Mouse (Mus musculus) bone marrow macrophage, adult 2 months (primary cell): ENCODE results near the gene Cant1. TPM values are rescaled to one million over a fixed set of nuclear protein-coding genes. Genes with fewer than 3 reads are reported as not detected.

Source experiments
- H3K27ac ChIP-seq: 2 replicates; pipeline ENCODE4 v1.5.1; 2012; ENCODE audit warnings: low read depth, low read length; ENCODE audit not compliant: insufficient read depth
- H3K4me1 ChIP-seq: 2 replicates; pipeline ENCODE4 v1.6.1; 2012; ENCODE audit warnings: low read length; ENCODE audit not compliant: control insufficient read depth, insufficient read depth
- H3K4me3 ChIP-seq: 2 replicates; pipeline ENCODE4 v1.5.1; 2012; ENCODE audit warnings: mild to moderate bottlenecking, low read length, moderate library complexity; ENCODE audit not compliant: insufficient read depth
- CTCF ChIP-seq: IDR thresholded peaks from 2 replicates; pipeline ENCODE4 v1.5.1; 2012; ENCODE audit warnings: low read depth, mild to moderate bottlenecking, low read length, moderate library complexity
- POLR2A ChIP-seq: IDR thresholded peaks from 2 replicates; pipeline ENCODE4 v1.6.1; 2012; ENCODE audit warnings: mild to moderate bottlenecking, low read depth, low read length, borderline replicate concordance
- polyA plus RNA-seq: library from polyadenylated mRNA; stranded (reverse); fragments of >200 nt; gene quantifications from 2 replicates; pipeline ENCODE4 v1.2.4, GENCODE M21; 2012; ENCODE audit not compliant: missing spikeins, insufficient read depth, insufficient read length

The Cant1 gene
- polyA plus RNA-seq, 1 experiment = 36.2 TPM

- no peak for TF ChIP-seq CTCF
- no peak for TF ChIP-seq POLR2A
- H3K4me3 ChIP-seq = no peak overlapping the region
- H3K4me1 ChIP-seq = peaks cover 10% of the 10 kb centered on the region
- H3K27ac ChIP-seq = no peak overlapping the region
Observed at GRCm38 (mm10) chr11:118409106-118410072, 9.5 kb downstream of the Cant1 start.

- TF ChIP-seq POLR2A (no peak), CTCF (no peak)
- Histone ChIP-seq H3K27ac (no peak overlapping the region), H3K4me1 (peaks cover 19% of the 10 kb centered on the region), H3K4me3 (no peak overlapping the region)
Observed at GRCm38 (mm10) chr11:118408051-118408740, 10.7 kb downstream of the Cant1 start.

GRCm38 (mm10) chr11:118407318-118407910 is 11.5 kb downstream of the Cant1 start:
- Histone ChIP-seq H3K27ac (no peak overlapping the region), H3K4me1 (peaks cover 25% of the 10 kb centered on the region), H3K4me3 (no peak overlapping the region)
- TF ChIP-seq POLR2A (no peak), CTCF (no peak)

GRCm38 (mm10) chr11:118406521-118406920 is 12.4 kb downstream of the Cant1 start:
- TF ChIP-seq CTCF = no peak
- no peak for TF ChIP-seq POLR2A

GRCm38 (mm10) chr11:118405311-118405710 is 13.6 kb downstream of the Cant1 start:
- H3K4me1 ChIP-seq = peaks cover 30% of the 10 kb centered on the region
- no peak for TF ChIP-seq POLR2A
- TF ChIP-seq CTCF = no peak
- H3K4me3 ChIP-seq = no peak overlapping the region
- H3K27ac ChIP-seq = no peak overlapping the region

More at GRCm38 (mm10) chr11:118406521-118406920, 12.4 kb downstream of the Cant1 start:
- Histone ChIP-seq H3K27ac (no peak overlapping the region), H3K4me1 (peaks cover 30% of the 10 kb centered on the region), H3K4me3 (no peak overlapping the region)

- Histone ChIP-seq H3K27ac (no peak overlapping the region; the same call in 1 of the 2 replicates), H3K4me3 (no peak overlapping the region), H3K4me1 (peaks cover 38% of the 10 kb centered on the region)
- TF ChIP-seq CTCF = no peak
- no peak for TF ChIP-seq POLR2A
Observed at GRCm38 (mm10) chr11:118403951-118404899, 14.7 kb downstream of the Cant1 start.

- H3K27ac ChIP-seq = no peak overlapping the region
- no peak for TF ChIP-seq POLR2A
- TF ChIP-seq CTCF = no peak
- H3K4me1 ChIP-seq = peaks cover 38% of the 10 kb centered on the region
- no peak overlapping the region for H3K4me3 ChIP-seq
Observed at GRCm38 (mm10) chr11:118403183-118403582, 15.7 kb downstream of the Cant1 start.

- H3K27ac ChIP-seq = peak within 1 kb of the TSS; percentile 87
- TF ChIP-seq CTCF = no peak
- no peak for TF ChIP-seq POLR2A
- H3K4me1 ChIP-seq = peaks cover 38% of the 10 kb centered on the region
- H3K4me3 ChIP-seq = peak within 1 kb of the TSS; percentile 80
Observed at GRCm38 (mm10) chr11:118401760-118402280, 17.1 kb downstream of the Cant1 start, which contains the start of gene Lgals3bp. Gene Lgals3bp (minus strand): TSS chr11:118402092.
